ENCODE assay signal across 8 mouse cellular contexts in genomic region chr5:21700272-21700821, GRCm38 (mm10). TPM values are rescaled to one million over a fixed set of nuclear protein-coding genes. Genes with fewer than 3 reads are reported as not detected.
DNase-seq lines count a peak whose midpoint lies in the region; ATAC-seq lines count a peak whose summit lies in the region.

No protein-coding gene starts in this region.

- no peak overlapping the region; the same call in 1 of the 2 replicates for H3K27ac ChIP-seq in lung, embryonic 16.5 days (ENCODE audit: low read length)
- no peak overlapping the region for H3K27ac ChIP-seq in embryonic facial prominence, embryonic 14.5 days (replicated peaks; ENCODE audit: low read depth, low read length)
- H3K27ac ChIP-seq in intestine, embryonic 15.5 days, result no peak overlapping the region
- no peak overlapping the region for H3K27ac ChIP-seq in neural tube, embryonic 14.5 days (ENCODE audit: low read depth, low read length)

- H3K9ac ChIP-seq in lung, embryonic 16.5 days (ENCODE audit: low read length), result peak overlapping the region; percentile 71; the same call in 1 of the 2 replicates
- peak overlapping the region; percentile 21; the same call in 1 of the 2 replicates for H3K9ac ChIP-seq in embryonic facial prominence, embryonic 14.5 days (ENCODE audit: low read depth, low read length)
- no peak overlapping the region for H3K9ac ChIP-seq in intestine, embryonic 15.5 days
- H3K9ac ChIP-seq in neural tube, embryonic 14.5 days (replicated peaks; ENCODE audit: low read depth, low read length), result no peak overlapping the region; the same call in 1 of the 2 replicates

- no peaks in the 10 kb centered on the region for H3K9me3 ChIP-seq in lung, embryonic 16.5 days (ENCODE audit: control insufficient read depth, low read length)
- no peaks in the 10 kb centered on the region for H3K9me3 ChIP-seq in embryonic facial prominence, embryonic 14.5 days (ENCODE audit: control insufficient read depth, low read length)
- H3K9me3 ChIP-seq in intestine, embryonic 15.5 days, result no peaks in the 10 kb centered on the region
- H3K9me3 ChIP-seq in neural tube, embryonic 14.5 days (ENCODE audit: control insufficient read depth, low read length), result no peaks in the 10 kb centered on the region

- H3K4me2 ChIP-seq in lung, embryonic 16.5 days (ENCODE audit: low read depth, low read length), result peak overlapping the region; percentile 90
- H3K4me2 ChIP-seq in embryonic facial prominence, embryonic 14.5 days (ENCODE audit: low read depth, low read length), result peak overlapping the region; percentile 56
- peak overlapping the region; percentile 65 for H3K4me2 ChIP-seq in intestine, embryonic 15.5 days (replicated peaks)
- peak overlapping the region; percentile 54 for H3K4me2 ChIP-seq in neural tube, embryonic 14.5 days (ENCODE audit: low read depth, low read length)

- H3K4me3 ChIP-seq in lung, embryonic 16.5 days (ENCODE audit: low read length), result peak overlapping the region; percentile 76
- H3K4me3 ChIP-seq in embryonic facial prominence, embryonic 14.5 days (ENCODE audit: low read depth, low read length), result peak overlapping the region; percentile 77
- H3K4me3 ChIP-seq in intestine, embryonic 15.5 days (replicated peaks), result peak overlapping the region; percentile 72
- H3K4me3 ChIP-seq in neural tube, embryonic 14.5 days (ENCODE audit: low read depth, low read length), result peak overlapping the region; percentile 61

- DNase-seq in lung, postnatal 10 days, result no peak
- DNase-seq in embryonic facial prominence, embryonic 14.5 days (ENCODE audit: low spot score), result no peak
- DNase-seq in right cerebral cortex, adult 18-20 months, result no peak
- DNase-seq in thymus, adult 18-20 months, result no peak

- no peak for ATAC-seq in lung, embryonic 16.5 days (ENCODE audit: low read depth)
- ATAC-seq in embryonic facial prominence, embryonic 14.5 days (ENCODE audit: low read depth), result no peak
- no peak for ATAC-seq in intestine, embryonic 15.5 days
- no peak for ATAC-seq in neural tube, embryonic 14.5 days (ENCODE audit: low read depth)
- no peak for ATAC-seq in inflammation-experienced regulatory T-cells, adult 6 months

- WGBS in lung, embryonic 16.5 days, result 16% methylated on average over 10 of the region's 10 CpGs
- 14% methylated on average over 10 of the region's 10 CpGs for WGBS in embryonic facial prominence, embryonic 14.5 days
- WGBS in intestine, embryonic 15.5 days, result 15% methylated on average over 10 of the region's 10 CpGs
- WGBS in neural tube, embryonic 14.5 days, result 10% methylated on average over 10 of the region's 10 CpGs

- no peaks in the 10 kb centered on the region for H3K27me3 ChIP-seq in lung, embryonic 16.5 days (ENCODE audit: control insufficient read depth, insufficient read depth, low read depth, low read length)
- no peaks in the 10 kb centered on the region for H3K27me3 ChIP-seq in embryonic facial prominence, embryonic 14.5 days (replicated peaks; ENCODE audit: control insufficient read depth, insufficient read depth, low read length)
- no peaks in the 10 kb centered on the region for H3K27me3 ChIP-seq in intestine, embryonic 15.5 days (replicated peaks)
- H3K27me3 ChIP-seq in neural tube, embryonic 14.5 days (ENCODE audit: control insufficient read depth, insufficient read depth, low read length), result no peaks in the 10 kb centered on the region

- H3K4me1 ChIP-seq in lung, embryonic 16.5 days (replicated peaks; ENCODE audit: control insufficient read depth, insufficient read depth, low read length), result no peaks in the 10 kb centered on the region
- no peaks in the 10 kb centered on the region for H3K4me1 ChIP-seq in embryonic facial prominence, embryonic 14.5 days (ENCODE audit: control insufficient read depth, insufficient read depth, low read length)
- no peaks in the 10 kb centered on the region for H3K4me1 ChIP-seq in intestine, embryonic 15.5 days (replicated peaks)
- H3K4me1 ChIP-seq in neural tube, embryonic 14.5 days (ENCODE audit: control insufficient read depth, insufficient read depth, low read length), result no peaks in the 10 kb centered on the region

- H3K36me3 ChIP-seq in lung, embryonic 16.5 days (ENCODE audit: control insufficient read depth, insufficient read depth, low read length), result no peaks in the 10 kb centered on the region
- H3K36me3 ChIP-seq in embryonic facial prominence, embryonic 14.5 days (ENCODE audit: control insufficient read depth, insufficient read depth, low read length), result no peaks in the 10 kb centered on the region
- H3K36me3 ChIP-seq in intestine, embryonic 15.5 days, result no peaks in the 10 kb centered on the region
- H3K36me3 ChIP-seq in neural tube, embryonic 14.5 days (ENCODE audit: control insufficient read depth, insufficient read depth, low read length), result no peaks in the 10 kb centered on the region

RNA-seq across cellular contexts. Expression of gene Napepld, which starts 0.8 kb away (rescaled TPM):
- 4.7 and 5.5 TPM in 2 replicates for polyA plus RNA-seq in lung, embryonic 16.5 days (2015; fragmentation: Nextera tagmentation; extraction: Ambion mirVana)
- 2.4 and 2.8 TPM in 2 replicates for polyA plus RNA-seq in embryonic facial prominence, embryonic 14.5 days (2014; fragmentation: Nextera tagmentation; extraction: Ambion mirVana)
- 3.4 TPM in 2 replicates for polyA plus RNA-seq in intestine, embryonic 15.5 days (2015; fragmentation: Nextera tagmentation; extraction: Ambion mirVana)
- 3.1 and 3.2 TPM in 2 replicates for polyA plus RNA-seq in neural tube, embryonic 14.5 days (2014; fragmentation: Nextera tagmentation; extraction: Ambion mirVana)
- 1 to 10 TPM; 2.0 to 3.9 (median 2.6) TPM for polyA plus RNA-seq in inflammation-experienced regulatory T-cells, adult 6 months (2017; shearing (Covaris generic))

RNA-seq across cellular contexts. Expression of gene Pmpcb, which starts 36.6 kb away (rescaled TPM):
- polyA plus RNA-seq in lung, embryonic 16.5 days (2015; fragmentation: Nextera tagmentation; extraction: Ambion mirVana), result 74.2 and 76.1 TPM in 2 replicates
- 79.4 and 82.3 TPM in 2 replicates for polyA plus RNA-seq in embryonic facial prominence, embryonic 14.5 days (2014; fragmentation: Nextera tagmentation; extraction: Ambion mirVana)
- polyA plus RNA-seq in intestine, embryonic 15.5 days (2015; fragmentation: Nextera tagmentation; extraction: Ambion mirVana), result 80.7 and 88.8 TPM in 2 replicates
- 76.5 and 82.1 TPM in 2 replicates for polyA plus RNA-seq in neural tube, embryonic 14.5 days (2014; fragmentation: Nextera tagmentation; extraction: Ambion mirVana)
- polyA plus RNA-seq in inflammation-experienced regulatory T-cells, adult 6 months (2017; shearing (Covaris generic)), result 10 to 100 TPM; 79.0 to 84.3 (median 82.6) TPM

RNA-seq across cellular contexts. Expression of gene Armc10, which starts 54.7 kb away (rescaled TPM):
- 44.6 and 45.3 TPM in 2 replicates for polyA plus RNA-seq in lung, embryonic 16.5 days (2015; fragmentation: Nextera tagmentation; extraction: Ambion mirVana)
- polyA plus RNA-seq in embryonic facial prominence, embryonic 14.5 days (2014; fragmentation: Nextera tagmentation; extraction: Ambion mirVana), result 37.1 and 40.6 TPM in 2 replicates
- polyA plus RNA-seq in intestine, embryonic 15.5 days (2015; fragmentation: Nextera tagmentation; extraction: Ambion mirVana), result 33.5 and 37.2 TPM in 2 replicates
- polyA plus RNA-seq in neural tube, embryonic 14.5 days (2014; fragmentation: Nextera tagmentation; extraction: Ambion mirVana), result 51.1 and 57.2 TPM in 2 replicates
- 10 to 100 TPM; 31.2 to 38.3 (median 33.2) TPM for polyA plus RNA-seq in inflammation-experienced regulatory T-cells, adult 6 months (2017; shearing (Covaris generic))

RNA-seq across cellular contexts. Expression of gene Fbxl13, which starts 54.9 kb away (rescaled TPM):
- polyA plus RNA-seq in lung, embryonic 16.5 days (2015; fragmentation: Nextera tagmentation; extraction: Ambion mirVana), result 0.97 and 1.6 TPM in 2 replicates
- 0.25 and 0.46 TPM in 2 replicates for polyA plus RNA-seq in embryonic facial prominence, embryonic 14.5 days (2014; fragmentation: Nextera tagmentation; extraction: Ambion mirVana)
- 0.11 and 0.20 TPM in 2 replicates for polyA plus RNA-seq in intestine, embryonic 15.5 days (2015; fragmentation: Nextera tagmentation; extraction: Ambion mirVana)
- 0.21 and 0.35 TPM in 2 replicates for polyA plus RNA-seq in neural tube, embryonic 14.5 days (2014; fragmentation: Nextera tagmentation; extraction: Ambion mirVana)
- polyA plus RNA-seq in inflammation-experienced regulatory T-cells, adult 6 months (2017; shearing (Covaris generic)), result under 1 TPM in 1 of 3 experiments, not detected in 2; 0.31 TPM

Comparison
In these comparisons a context has a peak if more than half of its experiments do, and no peak if none do; other contexts are left out.
1. H3K9ac ChIP-seq: peak in lung, embryonic 16.5 days (single experiment) and embryonic facial prominence, embryonic 14.5 days (single experiment); none in intestine, embryonic 15.5 days (single experiment) and neural tube, embryonic 14.5 days (single experiment).
2. Peak in every context shown above with its lines, with median percentiles within 50 percentile points of each other: H3K4me2 ChIP-seq and H3K4me3 ChIP-seq.